Mouse (Mus musculus): Measurements from ENCODE around the gene Pkig.

Gene Pkig

GRCm38 (mm10) chr2:163749647-163750611 is 91.7 kb downstream of the Pkig start, which contains the start of gene Ada:
Gene Ada, minus strand, starts transcription at chr2:163750239.
- in situ Hi-C loops (cut with MboI): no loop called here

- in situ Hi-C loops (cut with MboI): no loop called here
These were observed 96.0 kb downstream of the Pkig start for GRCm38 (mm10) chr2:163754228-163754627.

DNA sequence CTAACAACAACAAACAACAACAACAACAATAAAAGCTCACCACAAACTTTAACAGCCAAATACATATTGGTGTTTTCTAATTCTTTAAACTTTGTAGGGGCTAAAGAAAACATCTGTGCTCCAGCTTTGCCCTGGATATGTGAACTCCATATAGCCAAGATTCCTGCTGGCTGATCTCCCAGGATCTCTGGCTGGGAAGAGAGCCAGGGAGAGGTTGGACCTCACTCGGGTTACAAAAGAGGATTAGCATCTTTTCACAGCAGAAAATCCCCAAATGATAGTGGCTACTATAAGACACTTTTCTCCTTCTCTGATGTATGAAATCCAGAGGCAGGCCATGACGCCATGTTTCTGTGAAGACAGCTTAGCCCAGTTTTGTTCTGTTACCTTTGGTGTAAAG is 98.5 kb downstream of the Pkig start:
- in situ Hi-C loops (cut with MboI): no loop called here

DNA sequence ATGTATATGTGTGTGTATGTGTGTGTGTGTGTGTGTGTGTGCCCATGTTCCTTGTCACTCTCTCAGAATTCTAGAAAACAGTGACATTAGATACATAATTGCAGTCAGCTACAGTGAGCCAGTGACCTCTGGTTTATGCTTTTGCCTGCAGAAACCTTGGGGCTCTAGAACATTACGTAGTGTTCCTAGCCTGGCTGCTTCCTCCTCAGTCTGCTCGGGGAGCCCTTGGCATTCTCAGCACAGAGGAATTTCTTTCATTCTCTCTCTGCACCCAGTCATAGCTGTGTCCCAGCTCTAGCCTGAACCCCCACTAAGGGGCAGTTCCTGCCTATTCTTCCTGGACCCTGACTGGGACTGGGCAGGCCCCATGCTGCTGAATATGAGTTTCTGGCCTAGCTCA is 100.0 kb downstream of the Pkig start:
- in situ Hi-C loops (cut with MboI): no loop called here

DNA sequence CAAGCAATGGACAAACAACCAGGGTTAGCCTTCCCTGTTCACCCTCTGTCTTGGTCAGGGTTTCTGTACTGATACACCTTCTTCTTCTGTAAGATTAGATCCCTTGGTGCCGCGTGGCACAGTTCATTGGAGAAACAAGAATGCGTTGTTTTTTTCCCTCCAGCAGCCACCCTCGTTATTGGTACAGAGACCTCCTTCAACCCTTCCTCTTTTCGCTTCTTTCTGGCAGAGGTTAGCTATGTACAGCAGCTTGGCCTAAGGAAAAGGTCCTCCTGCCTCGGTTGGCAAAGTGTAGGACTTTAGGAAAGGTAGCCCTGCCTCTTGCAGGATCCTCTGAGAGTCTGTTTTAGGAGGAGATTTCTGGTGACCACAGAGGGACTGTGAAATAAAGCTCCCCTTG is 102.4 kb downstream of the Pkig start:
- in situ Hi-C loops (cut with MboI): no loop called here

- in situ Hi-C loops (cut with MboI): no loop called here
These were observed 103.2 kb downstream of the Pkig start for GRCm38 (mm10) chr2:163761402-163761801.

DNA sequence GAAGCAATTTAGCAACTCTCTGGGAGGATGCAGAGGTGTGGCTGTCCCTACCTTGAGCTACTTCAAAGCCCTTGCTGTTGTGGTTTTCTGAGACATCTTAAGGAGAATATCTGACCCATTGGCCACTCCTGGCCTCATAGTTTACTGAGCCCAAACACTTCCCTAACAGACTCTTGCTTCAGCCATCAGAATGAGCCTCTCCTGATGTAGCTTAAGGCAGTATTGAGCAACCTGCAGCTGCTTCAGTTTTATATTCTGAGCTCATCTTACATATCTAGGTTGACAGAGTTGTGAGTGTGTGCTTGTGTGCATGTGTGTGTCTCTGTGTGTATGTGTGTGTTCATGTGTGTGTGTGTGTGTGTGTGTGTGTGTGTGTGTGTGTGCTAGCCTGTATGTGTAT is 108.1 kb downstream of the Pkig start:
- in situ Hi-C loops (cut with MboI): no loop called here

DNA sequence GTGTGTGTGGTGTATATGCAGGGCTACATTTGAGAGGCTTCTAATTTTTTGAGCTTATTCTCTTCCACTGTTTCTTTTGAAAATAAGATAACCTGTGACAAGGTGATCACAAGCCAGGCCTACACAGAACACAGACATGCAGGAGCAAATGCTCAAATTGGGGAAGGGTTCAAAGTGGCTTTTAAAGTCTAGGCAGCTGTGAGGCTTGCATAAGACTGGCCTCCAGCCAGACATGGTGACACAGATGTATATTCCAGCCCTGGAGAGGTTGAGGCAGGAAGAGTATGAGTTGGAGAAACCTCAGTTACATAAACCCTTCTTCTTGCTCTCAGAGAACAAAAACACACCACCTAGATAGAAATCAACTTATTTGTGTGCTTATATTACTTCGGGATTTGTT is 108.7 kb downstream of the Pkig start:
- in situ Hi-C loops (cut with MboI): no loop called here

- in situ Hi-C loops (cut with MboI): no loop called here
These were observed 112.5 kb downstream of the Pkig start for GRCm38 (mm10) chr2:163770731-163771130.
